ENCODE assay signal across 8 mouse cellular contexts in the genomic region with DNA sequence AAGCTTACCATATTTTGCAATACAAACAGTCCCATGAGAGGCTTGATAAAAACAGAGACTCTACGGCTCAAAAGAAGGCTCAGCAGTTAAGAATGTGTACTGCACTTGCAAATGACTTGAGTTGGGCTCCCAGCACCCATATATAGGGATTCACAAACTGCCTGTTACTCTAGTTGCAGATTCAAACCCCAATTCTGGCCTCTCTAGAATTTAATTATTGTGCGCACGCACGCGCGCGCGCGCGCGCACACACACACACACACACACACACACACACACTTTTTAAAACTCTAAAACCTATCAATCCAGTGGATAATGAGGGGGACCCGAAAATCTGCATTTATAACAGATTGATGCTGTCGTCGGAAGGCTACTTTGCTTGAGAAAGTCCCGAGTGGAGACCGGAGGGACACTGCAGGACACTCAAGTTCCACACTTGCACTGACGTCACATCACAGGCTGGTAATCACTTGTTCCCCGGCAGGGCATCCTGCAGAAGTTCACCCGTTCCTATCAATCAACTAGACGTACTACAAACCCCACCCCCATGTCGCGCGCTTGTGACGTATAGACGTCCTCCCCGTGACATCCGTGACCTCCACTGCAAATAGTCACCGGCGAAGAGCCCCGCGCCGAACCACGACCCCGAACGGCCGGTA. TPM values are rescaled to one million over a fixed set of nuclear protein-coding genes. Genes with fewer than 3 reads are reported as not detected.
DNase-seq lines count a peak whose midpoint lies in the region; ATAC-seq lines count a peak whose summit lies in the region.

No protein-coding gene starts in this region.

- H3K27ac ChIP-seq in intestine, embryonic 14.5 days (ENCODE audit: low read depth): peak overlapping the region; percentile 95

- H3K36me3 ChIP-seq in intestine, embryonic 14.5 days (ENCODE audit: control insufficient read depth, insufficient read depth, low read length): 0 out of 2 replicates have a peak, but pooled peaks cover 3% of the 10 kb centered on the region

- H3K4me3 ChIP-seq in intestine, embryonic 14.5 days (ENCODE audit: low read depth, low read length): peak overlapping the region; percentile 83

- 1% methylated on average over 36 of the region's 36 CpGs for WGBS in intestine, embryonic 14.5 days

- no peaks in the 10 kb centered on the region for H3K27me3 ChIP-seq in intestine, embryonic 14.5 days (replicated peaks; ENCODE audit: control insufficient read depth, insufficient read depth, low read length)

- peaks cover 5% of the 10 kb centered on the region; the same call in 1 of the 2 replicates for H3K4me1 ChIP-seq in intestine, embryonic 14.5 days (replicated peaks; ENCODE audit: control insufficient read depth, insufficient read depth, low read length)

- H3K9ac ChIP-seq in intestine, embryonic 14.5 days (ENCODE audit: low read length): peak overlapping the region; percentile 83

- no peak for DNase-seq in cerebellum, adult 9-11 months
- peak; percentile 95 for DNase-seq in embryo, embryonic 11.5 days (ENCODE audit: low read depth, low spot score)
- peak; percentile 93 for DNase-seq in gastrocnemius, postnatal 25 days
- no peak for DNase-seq in intestine, embryonic 14.5 days (ENCODE audit: low spot score)
- DNase-seq in left cerebral cortex, postnatal 10 days (ENCODE audit: extremely low spot score in 1 of 2, low spot score in 2 of 2): peak; percentile 96 to 98
- DNase-seq in right cerebral cortex, postnatal 25 days: peak; percentile 94

- peak; percentile 91 for ATAC-seq in cerebellum, adult (ENCODE audit: insufficient number of reproducible peaks, low FRiP score, low TSS enrichment)
- ATAC-seq in intestine, embryonic 14.5 days (replicated peaks; ENCODE audit: low FRiP score, low TSS enrichment, low read depth): peak; percentile 95
- ATAC-seq in megakaryocyte progenitor cell, adult 5-6 weeks (replicated peaks; ENCODE audit: poor library complexity): peak; percentile 95

- no peaks in the 10 kb centered on the region for H3K9me3 ChIP-seq in intestine, embryonic 14.5 days (ENCODE audit: control insufficient read depth, low read length)

- peak overlapping the region; percentile 65 for H3K4me2 ChIP-seq in intestine, embryonic 14.5 days (ENCODE audit: low read length)

- intact Hi-C loops in left cerebral cortex, postnatal 10 days (cut with DNase I): loop anchor here (5.0 kb wide), 1 partner anchor 225 kb away; no protein-coding TSS in a partner anchor

RNA-seq across cellular contexts. Expression of a gene that starts 0.5 kb away (rescaled TPM):
- 10 to 100 TPM; 59.5 to 62.9 TPM for total RNA-seq in gastrocnemius, postnatal 25 days (2021)
- polyA plus RNA-seq in intestine, embryonic 14.5 days (2014; fragmentation: Nextera tagmentation; extraction: Ambion mirVana): 139 and 142 TPM in 2 replicates
- 10 to 100 TPM; 37.3 to 39.9 TPM for total RNA-seq in left cerebral cortex, postnatal 10 days (2021)
- total RNA-seq in megakaryocyte progenitor cell, adult 5-6 weeks (2015): 32.5 and 36.9 TPM in 2 replicates
- 32.6 and 39.1 TPM in 2 replicates for total RNA-seq in megakaryocyte progenitor cell, adult 5-6 weeks (2017)

RNA-seq across cellular contexts. Expression of a gene that starts 40.9 kb away (rescaled TPM):
- total RNA-seq in gastrocnemius, postnatal 25 days (2021): 10 to 100 TPM; 10.4 to 11.4 TPM
- polyA plus RNA-seq in intestine, embryonic 14.5 days (2014; fragmentation: Nextera tagmentation; extraction: Ambion mirVana): 2.6 and 2.8 TPM in 2 replicates
- 1 to 10 TPM; 3.6 to 3.9 TPM for total RNA-seq in left cerebral cortex, postnatal 10 days (2021)
- total RNA-seq in megakaryocyte progenitor cell, adult 5-6 weeks (2015): 7.2 and 10.1 TPM in 2 replicates
- 15.2 and 17.6 TPM in 2 replicates for total RNA-seq in megakaryocyte progenitor cell, adult 5-6 weeks (2017)

RNA-seq across cellular contexts. Expression of a gene that starts 51.9 kb away (rescaled TPM):
- 10 to 100 TPM in 1 of 2 experiments, 1 to 10 TPM in 1; 7.3 to 10.6 TPM for total RNA-seq in gastrocnemius, postnatal 25 days (2021)
- 3.7 and 4.0 TPM in 2 replicates for polyA plus RNA-seq in intestine, embryonic 14.5 days (2014; fragmentation: Nextera tagmentation; extraction: Ambion mirVana)
- total RNA-seq in left cerebral cortex, postnatal 10 days (2021): 10 to 100 TPM; 15.5 to 17.1 TPM
- 0.29 and 0.84 TPM in 2 replicates for total RNA-seq in megakaryocyte progenitor cell, adult 5-6 weeks (2015)
- 0.20 and 0.33 TPM in 2 replicates for total RNA-seq in megakaryocyte progenitor cell, adult 5-6 weeks (2017)

Comparison
In these comparisons a context has a peak if more than half of its experiments do, and no peak if none do; other contexts are left out.
1. DNase-seq: peak in embryo, embryonic 11.5 days (single experiment), gastrocnemius, postnatal 25 days (single experiment), left cerebral cortex, postnatal 10 days (2 of 2) and right cerebral cortex, postnatal 25 days (single experiment); none in cerebellum, adult 9-11 months (single experiment) and intestine, embryonic 14.5 days (single experiment).
2. RNA of a gene that starts 51.9 kb away (total RNA-seq): 15.5 to 17.1 TPM in left cerebral cortex, postnatal 10 days and 7.3 to 10.6 TPM in gastrocnemius, postnatal 25 days; 0.20 to 0.84 TPM in megakaryocyte progenitor cell, adult 5-6 weeks; every median in the first group is over 4 times any median in the second.
3. Peak in every context shown above with its lines, with median percentiles within 50 percentile points of each other: ATAC-seq.